Mouse (Mus musculus) cortical plate, adult 2 months (tissue): ENCODE results near the gene Tmem185b.

Source experiments
- CTCF ChIP-seq: fragments of 200-500 bp; IDR thresholded peaks from 2 replicates; pipeline ENCODE4 v1.5.1; 2011; ENCODE audit warnings: mild to moderate bottlenecking, control low read depth, low read length; ENCODE audit not compliant: insufficient read depth; ENCODE audit errors: extremely low read depth
- POLR2A ChIP-seq: fragments of 200-500 bp; IDR thresholded peaks from 2 replicates; pipeline ENCODE4 v1.6.1; 2011; ENCODE audit warnings: mild to moderate bottlenecking, low read length, control low read depth; ENCODE audit not compliant: insufficient read depth; ENCODE audit errors: extremely low read depth

- TF ChIP-seq CTCF (no peak), POLR2A (no peak)
Measured at GRCm38 (mm10) chr1:119546490-119546889, 20.5 kb downstream of the Tmem185b start.
